Mouse (Mus musculus) gastrocnemius, adult 2 months (tissue): ENCODE measurements around the gene 1700102P08Rik. TPM values are rescaled to one million over a fixed set of nuclear protein-coding genes. Genes with fewer than 3 reads are reported as not detected.

Experiments used
- DNase-seq: peaks from one replicate; pipeline ENCODE4 v3.0.0; 2022
- H3K27ac ChIP-seq: fragments of 200-600 bp; 2 replicates; pipeline ENCODE4 v1.8.1; 2022; ENCODE audit warnings: mild to moderate bottlenecking
- H3K4me3 ChIP-seq: fragments of 200-600 bp; 2 replicates; pipeline ENCODE4 v1.8.1; 2022; ENCODE audit warnings: mild to moderate bottlenecking, moderate library complexity
- CTCF ChIP-seq: fragments of 200-600 bp; IDR thresholded peaks from 2 replicates; pipeline ENCODE4 v1.8.1; 2022; ENCODE audit warnings: antibody characterized with exemption, mild to moderate bottlenecking, moderate library complexity
- intact Hi-C: fragments of 180-260 bp; cut with DNase I; formaldehyde crosslinking; loops from one replicate; pipeline ENCODE4 v1.15.1; 2025
- total RNA-seq, 2 experiments: library from RNA; stranded (reverse); gene quantifications; 2 replicates each; pipeline ENCODE4 v1.2.3; 2021

Gene 1700102P08Rik
- total RNA-seq, 2 experiments from 2014 or later: 0.92 to 1.5 TPM

DNA sequence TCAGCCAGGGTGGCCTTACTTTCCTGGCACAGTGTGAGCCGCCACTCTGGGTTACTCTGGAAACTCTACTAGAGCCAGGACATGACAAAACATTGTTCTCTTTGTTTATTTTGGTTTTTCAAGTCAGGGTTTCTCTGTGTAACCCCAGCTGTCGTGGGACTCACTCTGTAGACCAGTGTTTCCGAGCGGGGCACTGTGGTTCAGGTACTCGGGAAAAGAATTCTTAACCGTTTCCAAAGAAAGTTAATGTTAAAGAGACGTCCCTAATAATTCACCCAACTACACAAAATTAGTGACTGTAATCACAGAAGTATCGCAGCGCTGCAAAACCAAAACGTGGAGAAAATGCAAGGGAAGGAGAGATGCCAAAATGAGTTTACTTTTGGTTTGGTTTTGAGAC, 4.0 kb upstream of the 1700102P08Rik start:
- DNase-seq: no peak
- intact Hi-C loops: loop anchor here (10.0 kb wide), 1 partner anchor 66 kb away; no protein-coding TSS in a partner anchor
- no peak for TF ChIP-seq CTCF
- H3K27ac ChIP-seq: peak overlapping the region; percentile 88
- no peak overlapping the region for H3K4me3 ChIP-seq

DNA sequence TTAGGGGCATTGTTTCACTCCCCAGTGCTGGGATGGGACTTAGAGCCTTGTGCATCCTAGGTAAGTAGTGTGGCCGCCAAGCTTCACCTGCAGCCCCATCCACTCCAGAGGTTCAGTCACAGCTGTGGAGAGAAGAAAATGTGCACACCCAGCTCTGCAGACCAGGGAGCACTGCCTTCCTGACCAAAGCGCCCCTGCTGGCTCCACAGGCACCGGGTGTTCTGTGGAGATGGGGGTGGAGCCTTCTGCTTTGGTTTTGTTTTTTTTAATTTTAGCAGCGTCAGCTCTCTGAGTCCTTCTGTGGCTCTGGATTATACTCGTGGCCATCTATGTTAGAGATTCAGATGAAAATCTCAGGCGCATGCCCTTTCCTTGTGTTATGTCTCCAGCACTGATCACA, 3.4 kb upstream of the 1700102P08Rik start:
- TF ChIP-seq CTCF: 0 out of 2 replicates have a peak, but pooled peaks have one; percentile 13
- Histone ChIP-seq H3K4me3 (peak overlapping the region; percentile 5; the same call in 1 of the 2 replicates), H3K27ac (peak overlapping the region; percentile 88)
- intact Hi-C loops: loop anchor here (10.0 kb wide), 1 partner anchor 66 kb away; no protein-coding TSS in a partner anchor
- DNase-seq: peak; percentile 39

DNA sequence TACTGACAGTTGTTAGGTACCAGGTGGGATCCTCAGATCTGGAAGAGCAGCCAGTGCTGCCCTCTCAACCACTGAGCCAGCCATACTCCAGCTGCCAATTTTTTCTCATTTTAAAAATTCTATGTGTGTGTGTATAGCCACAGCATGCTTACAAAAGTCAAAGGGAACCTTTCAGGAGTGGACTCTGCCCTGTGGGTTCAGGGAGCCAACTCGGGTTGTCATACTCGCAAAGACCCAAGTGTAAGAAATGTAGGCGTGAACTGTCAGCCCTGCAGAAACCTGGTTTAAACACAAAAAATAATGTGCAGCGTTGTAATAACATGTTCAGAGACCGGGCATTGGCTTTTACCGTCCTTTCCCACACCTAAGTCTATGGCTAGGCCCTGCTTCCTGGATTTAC, 1.6 kb downstream of the 1700102P08Rik start:
- DNase-seq: no peak
- intact Hi-C loops: no loop called here
- Histone ChIP-seq H3K27ac (no peak overlapping the region), H3K4me3 (no peak overlapping the region)
- no peak for TF ChIP-seq CTCF

DNA sequence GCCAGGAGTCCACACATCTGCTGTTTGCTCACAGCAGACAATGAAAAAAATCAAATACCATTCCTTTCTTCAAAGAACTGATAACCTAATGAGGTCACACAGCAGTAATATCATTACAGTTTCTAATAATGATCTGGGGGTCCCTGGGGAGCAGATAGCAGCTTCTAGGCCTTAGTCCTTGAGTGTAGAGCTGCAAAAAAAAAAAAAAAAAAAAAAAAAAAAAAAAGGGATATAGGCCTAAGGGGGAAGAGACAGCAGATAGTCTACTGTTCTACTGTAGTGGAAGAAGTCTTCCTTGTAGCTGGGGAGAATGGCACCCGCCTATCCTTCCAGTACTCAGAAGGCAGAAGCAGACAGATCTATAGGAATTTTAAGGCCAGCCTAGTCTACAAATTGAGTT, 2.8 kb downstream of the 1700102P08Rik start:
- no peak for TF ChIP-seq CTCF
- DNase-seq: no peak
- intact Hi-C loops: no loop called here
- H3K27ac ChIP-seq: no peak overlapping the region
- H3K4me3 ChIP-seq: no peak overlapping the region

DNA sequence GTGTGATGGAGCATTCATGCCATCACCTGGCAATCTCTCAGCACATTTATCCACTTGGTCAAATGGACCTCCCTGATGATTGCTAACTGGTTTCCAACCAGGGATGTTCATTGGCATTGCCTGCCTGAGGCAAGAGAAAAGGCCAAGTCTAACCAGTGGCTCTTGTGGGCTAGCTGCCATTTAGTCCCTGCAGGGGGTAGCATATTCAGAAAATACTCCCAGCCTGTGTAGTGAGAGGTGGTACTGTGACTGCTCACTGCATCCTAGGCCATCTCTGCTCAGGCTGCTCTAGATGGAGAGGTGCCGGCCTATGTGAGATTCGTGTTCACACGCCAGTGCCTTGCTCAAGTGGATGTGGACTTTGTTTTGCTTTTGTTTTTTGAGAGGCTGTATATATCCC, 5.7 kb downstream of the 1700102P08Rik start:
- TF ChIP-seq CTCF: no peak

DNA sequence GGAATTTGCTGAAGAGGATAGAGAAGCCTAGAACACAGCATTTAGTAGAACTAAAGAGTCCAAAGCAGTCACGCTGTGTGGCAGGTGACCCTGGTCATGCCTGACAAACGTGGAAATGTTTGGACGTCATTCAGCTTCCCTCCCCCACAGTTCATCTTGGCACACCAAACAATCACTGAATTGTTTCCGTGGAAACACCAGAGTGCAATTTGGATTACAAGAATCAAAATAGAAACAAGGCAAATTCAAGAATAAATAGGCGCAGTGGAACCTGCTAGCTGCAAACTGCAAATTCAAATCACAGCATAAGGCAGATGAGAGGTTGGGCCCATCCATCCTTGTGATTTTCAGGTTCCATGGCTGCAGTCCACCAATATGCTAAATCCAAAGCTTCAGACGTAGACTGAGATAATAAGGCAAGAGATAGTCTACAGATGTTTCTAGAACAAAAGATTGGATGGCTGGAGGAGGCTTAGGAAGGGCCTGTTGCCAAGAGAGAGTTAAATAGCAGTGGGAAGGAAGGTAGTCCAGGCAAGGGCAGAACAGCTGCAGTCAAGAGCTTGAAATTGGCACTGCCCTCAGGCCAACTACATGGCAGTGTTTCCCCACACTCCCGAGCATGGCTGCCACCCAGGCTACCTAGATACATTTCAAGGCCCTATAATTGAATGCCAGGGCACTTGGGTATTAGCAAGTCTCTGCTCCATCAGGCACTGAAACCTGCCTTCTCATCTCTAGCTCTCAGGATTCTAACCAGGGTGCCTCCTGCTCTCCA, 8.8 kb downstream of the 1700102P08Rik start:
- no peak for TF ChIP-seq CTCF
- Histone ChIP-seq H3K27ac (peak overlapping the region; percentile 85), H3K4me3 (no peak overlapping the region)
- DNase-seq: peak; percentile 84
- intact Hi-C loops: no loop called here

More for the DNA sequence above, 5.7 kb downstream of the 1700102P08Rik start:
- DNase-seq: no peak
- intact Hi-C loops: no loop called here
- H3K4me3 ChIP-seq: no peak overlapping the region
- no peak overlapping the region for H3K27ac ChIP-seq

DNA sequence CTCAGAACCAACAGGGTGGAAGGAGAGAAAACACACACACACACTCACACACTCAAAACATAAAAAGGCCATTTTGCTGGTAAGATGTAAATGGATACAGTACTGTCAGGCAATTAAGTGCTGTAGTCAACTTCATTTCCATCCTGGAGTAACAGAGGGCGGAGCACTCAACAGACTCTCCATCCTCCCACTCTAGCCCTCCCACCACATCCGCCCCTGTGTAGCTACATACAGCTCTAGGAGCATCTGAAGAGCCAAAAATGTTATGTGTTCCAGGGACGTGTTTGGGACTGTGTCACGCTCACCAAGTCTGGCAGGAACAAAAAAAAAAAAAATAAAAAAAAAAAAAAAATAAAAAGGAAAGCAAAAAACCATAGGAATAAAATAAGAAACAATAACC, 10.5 kb downstream of the 1700102P08Rik start:
- Histone ChIP-seq H3K27ac (peak overlapping the region; percentile 85; the same call in 1 of the 2 replicates), H3K4me3 (no peak overlapping the region)
- no peak for DNase-seq
- no peak for TF ChIP-seq CTCF
- intact Hi-C loops: no loop called here

DNA sequence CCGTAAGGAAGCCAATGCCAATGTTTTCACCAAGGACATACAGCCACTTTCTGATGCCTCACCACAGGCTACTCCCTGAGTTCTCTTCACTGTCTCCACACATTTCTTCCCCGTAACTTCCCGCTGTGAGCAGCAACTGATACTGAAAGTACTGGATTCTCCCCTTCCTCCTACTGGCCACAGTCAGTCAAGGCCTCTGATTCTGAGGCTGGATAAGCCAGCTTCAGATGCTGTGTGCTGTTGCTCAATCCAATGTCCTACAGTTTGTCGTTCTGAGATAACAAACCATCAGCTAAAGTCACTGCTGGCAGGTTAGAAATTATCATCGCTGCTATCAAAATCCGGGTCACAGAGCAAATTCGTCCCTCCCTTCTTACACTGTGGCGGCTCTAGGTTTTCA, 11.8 kb downstream of the 1700102P08Rik start:
- Histone ChIP-seq H3K4me3 (no peak overlapping the region), H3K27ac (peak overlapping the region; percentile 56; the same call in 1 of the 2 replicates)
- DNase-seq: no peak
- TF ChIP-seq CTCF: no peak
- intact Hi-C loops: no loop called here

DNA sequence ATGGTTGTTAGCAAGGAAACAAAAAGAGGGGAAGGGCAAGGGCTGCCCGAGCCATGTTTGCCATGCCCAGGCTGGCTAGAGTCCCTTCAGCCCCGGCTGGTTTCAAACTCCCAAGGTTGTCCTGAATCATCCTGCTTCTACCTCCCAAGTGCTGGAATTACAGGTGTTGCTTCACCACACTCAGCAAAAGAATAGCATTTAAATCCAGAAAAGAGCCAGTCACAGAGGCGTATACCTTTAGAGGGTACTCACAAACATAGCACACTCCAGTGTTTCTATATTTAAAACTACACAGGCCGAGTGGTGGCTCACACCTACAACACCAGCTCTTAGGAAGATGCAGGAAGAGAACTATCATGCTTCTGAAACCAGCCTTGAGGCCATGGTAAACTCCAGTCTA, 16.9 kb downstream of the 1700102P08Rik start:
- no peak overlapping the region for H3K4me3 ChIP-seq
- intact Hi-C loops: no loop called here
- DNase-seq: no peak
- no peak overlapping the region for H3K27ac ChIP-seq
- TF ChIP-seq CTCF: no peak

DNA sequence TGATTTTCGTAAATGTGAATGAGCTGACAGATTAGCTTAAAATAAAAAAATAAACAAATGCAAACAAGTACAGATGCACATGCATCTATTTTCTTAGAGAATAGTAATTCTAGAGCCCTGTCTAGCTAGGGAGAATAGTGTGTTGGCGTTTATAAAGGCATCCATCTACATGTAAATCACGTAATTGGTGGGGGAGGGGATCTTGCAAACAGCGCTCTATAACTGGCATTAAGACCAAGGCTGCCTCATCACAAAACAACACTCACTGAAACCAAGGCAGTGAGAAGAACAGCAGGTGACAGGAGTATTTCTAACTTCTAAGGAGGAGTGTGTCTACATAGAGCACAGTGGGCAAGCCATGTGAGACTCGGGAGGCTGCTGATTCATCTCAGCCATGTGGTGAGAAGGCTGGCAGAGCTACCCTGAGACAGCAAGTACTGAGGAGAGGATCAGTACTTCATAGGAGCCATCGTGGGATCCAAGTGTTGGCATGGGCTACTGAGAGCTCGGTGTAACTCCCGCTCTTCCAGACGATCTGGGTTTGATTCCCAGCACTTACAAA, 18.9 kb downstream of the 1700102P08Rik start:
- H3K4me3 ChIP-seq: no peak overlapping the region
- no peak for TF ChIP-seq CTCF
- intact Hi-C loops: loop anchor here (5.0 to 10.0 kb wide), 2 partner anchors 124 to 317 kb away; partner anchors contain the start of gene Apeh
- peak; percentile 23 for DNase-seq
- no peak overlapping the region for H3K27ac ChIP-seq

DNA sequence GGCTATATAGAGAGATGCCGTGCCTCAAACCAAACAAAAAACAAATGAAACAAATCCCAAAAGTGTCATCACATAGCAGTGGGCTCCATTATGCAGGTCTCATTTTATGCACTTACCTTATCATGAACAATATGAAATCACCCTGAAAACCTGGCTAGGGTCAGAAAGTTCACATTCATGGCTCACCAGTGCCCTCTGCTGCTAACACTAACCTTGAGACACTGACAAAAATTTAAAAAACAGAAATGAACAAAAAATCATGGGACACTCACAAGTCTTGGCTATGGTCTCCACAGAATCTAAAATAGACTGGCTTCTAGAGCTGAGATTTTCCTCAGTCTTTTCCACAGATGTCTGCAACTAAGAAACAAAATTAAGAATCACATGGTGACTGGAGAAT, 19.6 kb downstream of the 1700102P08Rik start:
- peak; percentile 51 for DNase-seq
- intact Hi-C loops: loop anchor here (5.0 to 10.0 kb wide), 2 partner anchors 125 to 317 kb away; partner anchors contain the start of gene Apeh
- H3K27ac ChIP-seq: no peak overlapping the region
- H3K4me3 ChIP-seq: no peak overlapping the region
- peak; percentile 72 for TF ChIP-seq CTCF

DNA sequence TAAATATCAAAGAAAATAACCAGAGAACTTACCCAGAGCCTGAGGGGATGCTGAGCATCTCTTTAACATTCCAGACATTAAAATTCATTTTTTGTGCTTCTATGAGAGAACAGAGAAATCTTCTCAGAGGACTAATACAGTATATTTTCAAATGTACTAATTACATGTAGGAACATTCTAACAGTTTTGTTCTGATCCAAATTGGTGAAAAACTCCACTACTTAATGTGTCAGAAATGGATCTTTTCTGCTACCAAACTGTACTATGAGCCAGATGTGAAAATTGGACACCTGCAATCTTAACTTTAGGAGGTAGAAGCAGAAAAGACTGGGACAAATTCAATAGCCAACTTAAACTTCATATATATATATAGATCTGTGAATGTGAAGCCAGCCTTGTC, 35.8 kb downstream of the 1700102P08Rik start, which contains the start of gene Ccdc36:
Gene Ccdc36 (minus strand): TSS at position 101 of the 400 bp plus-strand sequence.
- TF ChIP-seq CTCF: no peak
- Histone ChIP-seq H3K27ac (no peak within 1 kb of the TSS), H3K4me3 (no peak within 1 kb of the TSS)
- intact Hi-C loops: no loop called here
- no peak for DNase-seq

DNA sequence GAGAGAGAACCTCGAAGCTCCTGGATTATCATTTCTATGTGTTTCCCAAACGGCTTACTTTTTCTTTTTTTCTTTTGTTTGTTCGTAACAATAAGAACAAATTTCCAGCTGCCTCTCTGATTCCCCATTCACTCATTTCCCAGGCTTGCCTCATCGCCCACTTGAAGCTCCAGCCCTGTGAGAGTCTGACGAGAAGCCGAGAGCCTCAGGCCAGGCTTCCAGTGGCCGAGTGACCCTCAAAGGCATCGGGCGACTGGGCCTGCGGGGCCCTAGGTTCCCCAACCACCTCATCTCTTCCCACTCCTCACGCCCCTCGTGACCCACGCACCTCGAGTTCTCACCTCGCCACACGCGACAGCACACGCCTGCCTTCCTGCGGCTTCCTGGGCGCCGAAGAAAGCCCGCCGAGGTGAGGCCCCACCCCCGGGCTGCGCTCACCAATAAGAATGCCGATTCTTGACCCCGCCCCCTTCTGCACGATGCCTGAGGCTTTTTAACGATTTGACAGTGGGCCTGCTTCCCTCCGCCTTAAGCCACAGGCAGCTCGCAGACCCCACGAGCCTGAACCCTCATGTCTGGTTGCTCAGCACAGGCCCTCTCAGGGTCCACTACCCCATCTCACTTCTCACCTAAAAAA, 38.9 kb downstream of the 1700102P08Rik start:
- no peak for DNase-seq
- H3K27ac ChIP-seq: no peak overlapping the region
- H3K4me3 ChIP-seq: peak overlapping the region; percentile 17; the same call in 1 of the 2 replicates
- intact Hi-C loops: no loop called here
- no peak for TF ChIP-seq CTCF
